Mouse (Mus musculus): ENCODE measurements around the gene Mcu.

DNA sequence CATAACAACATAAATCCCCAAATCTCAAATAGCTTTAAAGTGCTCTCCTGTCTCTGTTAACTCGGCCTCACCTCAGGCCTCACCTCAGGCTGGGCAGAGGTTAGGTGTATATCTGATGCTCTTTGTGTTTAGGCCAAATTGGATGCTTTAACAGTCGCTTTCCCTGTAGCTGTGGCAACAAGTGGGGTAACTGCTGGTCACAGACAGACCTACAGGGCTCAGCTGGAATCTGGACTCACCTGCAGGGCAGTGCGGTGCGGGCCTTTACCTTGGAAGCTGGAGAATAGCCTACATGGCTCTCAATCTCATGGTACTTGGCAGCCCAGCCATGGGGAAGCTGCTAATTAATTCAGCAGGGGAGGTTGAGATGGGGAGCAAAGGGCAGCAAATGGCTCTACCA lies 149.9 kb downstream of the Mcu start:
- TF ChIP-seq CTCF (IDR thresholded peaks at IDR 0.05; ENCODE audit: control insufficient read depth, insufficient read depth, low read length) (no peak), POLR2A (IDR thresholded peaks at IDR 0.05; ENCODE audit: borderline replicate concordance, control insufficient read depth, low read depth, low read length) (no peak)
